Mouse (Mus musculus): ENCODE measurements at regions not wholly inside any gene's neighbourhood (a gene's known extent, or its start where the extent isn't known, plus 50 kb on each side); places are given as distances from the start of the nearest gene placed in this dataset.

DNA sequence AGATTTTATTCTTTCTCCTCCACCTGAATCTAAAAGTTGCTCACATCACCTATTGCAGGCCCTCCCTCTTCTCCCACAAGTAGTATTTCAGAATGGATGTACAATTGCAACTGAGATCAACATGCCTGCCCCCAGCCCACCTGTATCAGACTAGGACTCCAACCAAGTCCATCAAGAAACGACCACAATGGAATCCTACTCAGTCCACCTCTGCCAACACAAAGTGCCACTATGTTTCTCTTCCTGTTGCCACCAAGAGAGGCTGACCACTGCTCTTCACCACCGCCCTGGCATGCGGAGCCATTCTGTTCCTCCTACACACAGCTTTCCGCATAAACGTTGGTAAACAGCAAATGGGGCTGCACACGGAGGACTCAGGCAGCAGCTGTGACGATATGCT, 113.1 kb upstream of the Hnrnpa3 start:
- no peak for DNase-seq (ENCODE audit: low read depth, low spot score)
- no peaks in the 10 kb centered on the region for H3K79me2 ChIP-seq (ENCODE audit: control insufficient read depth, insufficient read depth, low read length, poor library complexity)
- H3K27ac ChIP-seq (ENCODE audit: control insufficient read depth, low read depth, low read length), result no peak overlapping the region
- no peaks in the 10 kb centered on the region for H3K36me3 ChIP-seq (ENCODE audit: control insufficient read depth in 1 of 2, insufficient read depth in 2 of 2, low read length in 2 of 2)
- H3K9me3 ChIP-seq (replicated peaks; ENCODE audit: insufficient read depth, low read length), result no peaks in the 10 kb centered on the region
- no peak overlapping the region for H3K9ac ChIP-seq (ENCODE audit: control insufficient read depth, low read depth, low read length, poor library complexity, severe bottlenecking)
- no peaks in the 10 kb centered on the region for H3K4me1 ChIP-seq (ENCODE audit: control insufficient read depth in 1 of 2, insufficient read depth in 2 of 2, low read length in 2 of 2)
- peaks cover 9 to 16% of the 10 kb centered on the region in 2 experiments for H3K27me3 ChIP-seq (ENCODE audit: control insufficient read depth in 1 of 2, insufficient read depth in 2 of 2, low read length in 2 of 2)
- TF ChIP-seq UBTF (IDR thresholded peaks at IDR 0.05; ENCODE audit: borderline replicate concordance, insufficient read depth, low read depth, low read length), result no peak
- H3K4me3 ChIP-seq (ENCODE audit: control insufficient read depth in 1 of 2, insufficient read depth in 1 of 2, low read depth in 2 of 2, low read length in 2 of 2), result no peak overlapping the region

DNA sequence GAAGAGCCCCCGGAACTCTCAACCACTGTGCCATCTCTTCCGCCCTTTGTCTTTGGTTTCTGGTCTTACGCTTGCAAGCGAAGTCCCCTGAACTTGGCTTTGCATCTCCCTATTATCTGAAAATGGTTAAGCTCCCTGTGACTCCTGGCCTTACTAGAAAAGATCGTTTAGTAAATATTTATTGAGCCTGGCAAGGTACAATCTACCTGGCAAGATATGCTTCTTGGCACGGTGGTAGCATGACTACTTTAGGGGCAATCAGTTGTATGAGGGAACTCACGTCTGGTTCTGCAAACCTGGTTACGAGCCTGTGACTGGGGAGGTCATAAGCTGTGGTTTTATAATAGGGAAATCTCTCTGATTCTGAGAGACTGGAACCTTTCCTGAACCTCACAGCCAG, 103.4 kb upstream of the Hnrnpa3 start:
- Histone ChIP-seq H3K9me3 (replicated peaks; ENCODE audit: insufficient read depth, low read length) (no peaks in the 10 kb centered on the region), H3K9ac (ENCODE audit: control insufficient read depth, low read depth, low read length, poor library complexity, severe bottlenecking) (no peak overlapping the region)
- no peak for DNase-seq (ENCODE audit: low read depth, low spot score)

DNA sequence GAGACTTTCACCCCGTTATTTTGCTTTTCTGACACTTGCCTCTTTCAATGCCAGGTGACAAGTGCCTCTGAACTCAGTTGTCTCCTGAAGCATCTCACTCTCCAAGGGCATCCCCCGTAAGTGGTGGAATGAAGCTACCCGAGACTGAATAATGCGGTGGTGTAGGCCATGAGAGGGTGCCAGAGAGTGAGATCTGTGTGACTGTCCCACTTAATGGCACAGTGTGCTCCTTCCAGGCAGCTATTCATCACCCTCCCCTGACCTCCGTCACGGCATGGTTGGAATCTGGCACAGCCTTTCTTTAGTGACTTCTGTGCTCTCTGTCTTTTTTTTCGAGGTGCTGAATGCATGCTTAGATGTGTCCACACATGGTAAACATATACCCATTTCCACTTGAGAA, 102.3 kb upstream of the Hnrnpa3 start:
- no peak overlapping the region for H3K9ac ChIP-seq (ENCODE audit: control insufficient read depth, low read depth, low read length, poor library complexity, severe bottlenecking)
- no peaks in the 10 kb centered on the region for H3K4me1 ChIP-seq (ENCODE audit: control insufficient read depth in 1 of 2, insufficient read depth in 2 of 2, low read length in 2 of 2)
- H3K27me3 ChIP-seq (ENCODE audit: control insufficient read depth in 1 of 2, insufficient read depth in 2 of 2, low read length in 2 of 2), result peaks cover 3 to 6% of the 10 kb centered on the region in 2 experiments
- H3K9me3 ChIP-seq (replicated peaks; ENCODE audit: insufficient read depth, low read length), result no peaks in the 10 kb centered on the region
- TF ChIP-seq POLR2A (IDR thresholded peaks at IDR 0.05; ENCODE audit: control insufficient read depth in 1 of 2, insufficient read depth in 1 of 2, low read depth in 1 of 2, low read length in 2 of 2, poor library complexity in 1 of 2), result no peak
- no peak for TF ChIP-seq CHD1 (IDR thresholded peaks at IDR 0.05; ENCODE audit: low read depth, low read length)
- TF ChIP-seq MAZ (IDR thresholded peaks at IDR 0.05; ENCODE audit: low read depth, low read length), result no peak
- TF ChIP-seq CHD2 (IDR thresholded peaks at IDR 0.05; ENCODE audit: low read length), result no peak
- no peak for TF ChIP-seq NRF1 (IDR thresholded peaks at IDR 0.05; ENCODE audit: insufficient read depth, low read depth, low read length, poor library complexity, severe bottlenecking)
- TF ChIP-seq MYC (IDR thresholded peaks at IDR 0.05; ENCODE audit: low read depth, low read length), result no peak
- no peak for TF ChIP-seq HCFC1 (IDR thresholded peaks at IDR 0.05; ENCODE audit: low read depth, low read length)
- TF ChIP-seq RCOR1 (IDR thresholded peaks at IDR 0.05; ENCODE audit: low read depth, low read length), result no peak
- no peak for TF ChIP-seq BHLHE40 (IDR thresholded peaks at IDR 0.05; ENCODE audit: borderline replicate concordance, low read depth, low read length)
- TF ChIP-seq GATA1 (IDR thresholded peaks at IDR 0.05; ENCODE audit: low read depth, low read length), result no peak
- TF ChIP-seq ETS1 (IDR thresholded peaks at IDR 0.05; ENCODE audit: low read depth, low read length), result no peak
- no peak for TF ChIP-seq ZMIZ1 (IDR thresholded peaks at IDR 0.05; ENCODE audit: low read depth, low read length)
- no peak for TF ChIP-seq TAL1 (IDR thresholded peaks at IDR 0.05; ENCODE audit: low read length)
- TF ChIP-seq POLR2AphosphoS2 (IDR thresholded peaks at IDR 0.05; ENCODE audit: low read length), result no peak
- TF ChIP-seq SIN3A (IDR thresholded peaks at IDR 0.05; ENCODE audit: low read length), result no peak
- no peak for TF ChIP-seq GABPA (IDR thresholded peaks at IDR 0.05; ENCODE audit: low read depth, low read length)
- no peak for TF ChIP-seq SMC3 (IDR thresholded peaks at IDR 0.05; ENCODE audit: low read depth, low read length)
- no peak overlapping the region for H3K4me3 ChIP-seq (ENCODE audit: control insufficient read depth in 1 of 2, insufficient read depth in 1 of 2, low read depth in 2 of 2, low read length in 2 of 2)
- no peaks in the 10 kb centered on the region for H3K36me3 ChIP-seq (ENCODE audit: control insufficient read depth in 1 of 2, insufficient read depth in 2 of 2, low read length in 2 of 2)
- H3K27ac ChIP-seq (ENCODE audit: control insufficient read depth, low read depth, low read length), result no peak overlapping the region
- no peak for DNase-seq (ENCODE audit: low read depth, low spot score)
- no peaks in the 10 kb centered on the region for H3K79me2 ChIP-seq (ENCODE audit: control insufficient read depth, insufficient read depth, low read length, poor library complexity)

More for the DNA sequence above, 103.4 kb upstream of the Hnrnpa3 start:
- Histone ChIP-seq H3K4me3 (ENCODE audit: control insufficient read depth in 1 of 2, insufficient read depth in 1 of 2, low read depth in 2 of 2, low read length in 2 of 2) (no peak overlapping the region), H3K27ac (ENCODE audit: control insufficient read depth, low read depth, low read length) (no peak overlapping the region), H3K4me1 (ENCODE audit: control insufficient read depth in 1 of 2, insufficient read depth in 2 of 2, low read length in 2 of 2) (no peaks in the 10 kb centered on the region), H3K27me3 (ENCODE audit: control insufficient read depth in 1 of 2, insufficient read depth in 2 of 2, low read length in 2 of 2) (peaks cover 3 to 6% of the 10 kb centered on the region in 2 experiments), H3K36me3 (ENCODE audit: control insufficient read depth in 1 of 2, insufficient read depth in 2 of 2, low read length in 2 of 2) (no peaks in the 10 kb centered on the region), H3K79me2 (ENCODE audit: control insufficient read depth, insufficient read depth, low read length, poor library complexity) (no peaks in the 10 kb centered on the region)
- TF ChIP-seq MAFK (IDR thresholded peaks at IDR 0.05; ENCODE audit: borderline replicate concordance, low read depth, low read length), result no peak
- no peak for TF ChIP-seq MEF2A (IDR thresholded peaks at IDR 0.05; ENCODE audit: extremely low read depth, insufficient replicate concordance, low read depth, low read length, poor library complexity, severe bottlenecking)
- TF ChIP-seq ETS1 (IDR thresholded peaks at IDR 0.05; ENCODE audit: low read depth, low read length), result no peak
- no peak for TF ChIP-seq CTCF (IDR thresholded peaks at IDR 0.05 in 2 of 3, conservative IDR thresholded peaks at IDR 0.05 in 1 of 3; ENCODE audit: control insufficient read depth in 1 of 3, insufficient read depth in 1 of 3, low read depth in 2 of 3, low read length in 3 of 3, poor library complexity in 1 of 3, severe bottlenecking in 1 of 3)
- no peak for TF ChIP-seq TCF12 (IDR thresholded peaks at IDR 0.05; ENCODE audit: low read depth, low read length)
- TF ChIP-seq POLR2AphosphoS5 (IDR thresholded peaks at IDR 0.05; ENCODE audit: borderline replicate concordance, low read depth, low read length), result no peak
- TF ChIP-seq SMC3 (IDR thresholded peaks at IDR 0.05; ENCODE audit: low read depth, low read length), result no peak
- no peak for TF ChIP-seq MAX (IDR thresholded peaks at IDR 0.05; ENCODE audit: low read length)
- no peak for TF ChIP-seq ZKSCAN1 (IDR thresholded peaks at IDR 0.05; ENCODE audit: low read depth, low read length)
- TF ChIP-seq CHD1 (IDR thresholded peaks at IDR 0.05; ENCODE audit: low read depth, low read length), result no peak
- TF ChIP-seq POLR2AphosphoS2 (IDR thresholded peaks at IDR 0.05; ENCODE audit: low read length), result no peak

All from MEL (cell line).